Mouse (Mus musculus) cerebellum, adult 2 months (tissue): ENCODE results near the gene Jazf1. TPM values are rescaled to one million over a fixed set of nuclear protein-coding genes. Genes with fewer than 3 reads are reported as not detected.

Experiments
- DNase-seq, 2 experiments: peaks; one replicate each; pipeline ENCODE4 v3.0.0; 2021
- H3K27ac ChIP-seq: fragments of 200-500 bp; 2 replicates; pipeline ENCODE4 v1.5.1; 2012; ENCODE audit warnings: low read length, control low read depth, inconsistent platforms; ENCODE audit not compliant: insufficient read depth
- H3K27me3 ChIP-seq: fragments of 200-500 bp; 2 replicates; pipeline ENCODE4 v1.6.1; 2012; ENCODE audit warnings: inconsistent platforms, mild to moderate bottlenecking, low read length, moderate library complexity; ENCODE audit not compliant: control insufficient read depth, insufficient read depth
- H3K4me1 ChIP-seq: fragments of 200-500 bp; 2 replicates; pipeline ENCODE4 v1.6.1; 2011; ENCODE audit warnings: low read length; ENCODE audit not compliant: control insufficient read depth, insufficient read depth
- H3K4me3 ChIP-seq: fragments of 200-500 bp; replicated peaks from 2 replicates; pipeline ENCODE3; 2011; ENCODE audit warnings: mild to moderate bottlenecking, low read depth, low read length, control low read depth; ENCODE audit not compliant: insufficient read depth
- CTCF ChIP-seq: fragments of 200-500 bp; IDR thresholded peaks from 2 replicates; pipeline ENCODE4 v1.5.1; 2011; ENCODE audit warnings: low read depth, mild to moderate bottlenecking, control low read depth, low read length, moderate library complexity, borderline replicate concordance; ENCODE audit not compliant: insufficient read depth
- POLR2A ChIP-seq: fragments of 200-500 bp; IDR thresholded peaks from 2 replicates; pipeline ENCODE4 v1.6.1; 2011; ENCODE audit warnings: low read length, control low read depth, borderline replicate concordance; ENCODE audit not compliant: insufficient read depth
- WGBS: fragments of 180-500 bp; shearing (Covaris S2); methylation state at CpG from one replicate; pipeline ENCODE4 v1.1.7; 2018; 5-methylcytosine and 5-hydroxymethylcytosine counted together
- polyA plus RNA-seq: library from polyadenylated mRNA; depleted of rRNA; stranded (reverse); fragments of >200 nt; gene quantifications from 2 replicates; pipeline ENCODE4 v1.2.3, GENCODE M21; 2012

Jazf1 gene
- polyA plus RNA-seq, 1 experiment = 11.4 TPM

DNA sequence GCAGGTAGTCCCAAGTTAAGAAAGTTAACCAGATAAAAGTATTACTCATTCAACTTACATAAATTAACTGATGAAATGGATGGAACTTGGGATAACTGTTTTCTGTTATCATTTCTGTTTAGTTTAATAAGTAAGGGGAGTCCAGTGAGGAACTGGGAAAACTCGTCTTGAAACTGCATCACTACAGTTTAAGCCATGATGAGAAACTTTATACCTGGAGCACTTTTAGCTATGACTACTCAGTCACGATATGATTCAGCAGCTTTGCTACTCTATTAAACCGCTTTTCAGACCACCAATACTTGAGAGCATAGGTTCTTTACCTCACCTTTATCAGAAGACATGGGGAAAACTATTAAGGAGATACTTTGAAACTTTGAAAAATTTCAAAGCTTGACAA is 1.5 kb downstream of the Jazf1 start:
- TF ChIP-seq CTCF (no peak), POLR2A (no peak)
- no peak for DNase-seq
- 88% methylated on average over 3 of the region's 3 CpGs for WGBS
- no peak overlapping the region for H3K4me3 ChIP-seq
- H3K4me1 ChIP-seq = no peaks in the 10 kb centered on the region; the same call in 1 of the 2 replicates
- no peaks in the 10 kb centered on the region for H3K27me3 ChIP-seq
- no peak overlapping the region for H3K27ac ChIP-seq

- WGBS = 78% methylated on average over 4 of the region's 4 CpGs
- TF ChIP-seq CTCF = no peak
- no peak for TF ChIP-seq POLR2A
- H3K4me1 ChIP-seq = no peaks in the 10 kb centered on the region; the same call in 1 of the 2 replicates
- no peak overlapping the region for H3K4me3 ChIP-seq
- no peak overlapping the region for H3K27ac ChIP-seq
- no peak for DNase-seq
- H3K27me3 ChIP-seq = no peaks in the 10 kb centered on the region
Observed at GRCm38 (mm10) chr6:53064070-53064469, 4.4 kb downstream of the Jazf1 start.

DNA sequence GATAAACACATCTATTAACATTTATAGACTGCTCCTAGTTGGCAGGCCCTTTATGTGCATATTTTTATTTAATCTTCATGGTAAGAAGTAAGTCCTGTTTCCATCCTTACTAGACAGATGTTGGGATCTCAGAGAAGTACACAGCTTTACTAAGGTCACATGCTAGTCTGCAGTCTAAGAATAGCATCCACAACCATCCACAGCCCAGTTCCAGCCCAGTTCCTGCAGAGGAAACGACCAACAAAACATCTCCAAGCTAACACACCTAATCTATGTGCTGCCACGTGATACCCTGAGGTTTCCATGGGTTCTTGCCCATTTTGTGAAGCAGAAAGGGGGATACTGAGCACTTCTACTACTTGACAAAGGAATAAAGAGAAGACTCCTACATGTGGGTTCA is 13.5 kb downstream of the Jazf1 start:
- Histone ChIP-seq H3K4me1 (no peaks in the 10 kb centered on the region), H3K4me3 (no peak overlapping the region), H3K27ac (no peak overlapping the region), H3K27me3 (no peaks in the 10 kb centered on the region)
- WGBS = 70% methylated on average over 2 of the region's 2 CpGs
- no peak for TF ChIP-seq POLR2A
- no peak for TF ChIP-seq CTCF
- DNase-seq = no peak

GRCm38 (mm10) chr6:53045501-53045900 is 22.9 kb downstream of the Jazf1 start:
- Histone ChIP-seq H3K27ac (no peak overlapping the region), H3K4me3 (no peak overlapping the region), H3K27me3 (no peaks in the 10 kb centered on the region), H3K4me1 (no peaks in the 10 kb centered on the region; the same call in 1 of the 2 replicates)
- no peak for DNase-seq
- WGBS = 90% methylated on average over 2 of the region's 2 CpGs
- no peak for TF ChIP-seq CTCF
- no peak for TF ChIP-seq POLR2A

GRCm38 (mm10) chr6:53038176-53038575 is 30.3 kb downstream of the Jazf1 start:
- H3K27me3 ChIP-seq = no peaks in the 10 kb centered on the region
- no peak overlapping the region for H3K4me3 ChIP-seq
- TF ChIP-seq CTCF (no peak), POLR2A (no peak)
- H3K4me1 ChIP-seq = peaks cover 7% of the 10 kb centered on the region; the same call in 1 of the 2 replicates
- no peak for DNase-seq
- no peak overlapping the region for H3K27ac ChIP-seq
- WGBS = 65% methylated on average over 3 of the region's 3 CpGs

GRCm38 (mm10) chr6:53034362-53035011 is 33.9 kb downstream of the Jazf1 start:
- Histone ChIP-seq H3K27me3 (no peaks in the 10 kb centered on the region), H3K4me1 (no peaks in the 10 kb centered on the region; the same call in 1 of the 2 replicates), H3K27ac (no peak overlapping the region), H3K4me3 (no peak overlapping the region)
- WGBS = 88% methylated on average over 6 of the region's 6 CpGs
- no peak for TF ChIP-seq POLR2A
- TF ChIP-seq CTCF = no peak
- DNase-seq = no peak

DNA sequence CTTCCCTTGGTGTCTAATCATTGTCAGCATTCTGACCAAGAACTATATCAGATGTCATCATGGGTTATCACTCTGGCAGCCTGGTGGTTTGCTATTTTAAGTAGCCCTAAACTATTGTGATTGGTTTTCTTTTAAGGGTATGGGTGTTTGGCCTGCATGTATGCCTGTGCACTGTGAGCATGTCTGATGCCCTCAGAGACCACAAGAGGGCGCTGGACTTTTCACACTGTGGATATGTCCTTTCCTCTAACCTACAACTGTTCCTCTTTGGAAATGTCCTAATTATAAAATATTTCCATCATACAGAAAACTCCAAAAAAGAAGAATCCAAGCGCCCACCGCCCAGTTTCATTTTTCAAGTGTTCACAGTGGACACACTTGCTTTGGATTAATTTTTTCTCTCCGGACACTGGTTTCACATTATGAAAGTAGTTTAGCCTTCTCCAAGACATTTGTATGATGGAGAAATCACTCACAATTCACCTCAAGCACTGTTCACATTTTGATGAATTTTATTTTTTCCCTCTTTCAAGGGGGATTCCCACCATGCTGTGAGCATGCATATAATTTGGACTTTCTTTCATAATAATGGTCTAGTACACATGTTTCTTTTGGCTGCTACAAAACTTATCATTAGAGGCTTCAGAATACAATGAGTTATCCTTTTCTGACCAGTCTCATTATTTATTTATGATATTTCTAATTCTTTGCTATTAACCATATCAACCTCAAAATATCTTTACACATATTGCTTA is 35.5 kb downstream of the Jazf1 start:
- DNase-seq = no peak
- Histone ChIP-seq H3K4me1 (no peaks in the 10 kb centered on the region), H3K27me3 (no peaks in the 10 kb centered on the region), H3K27ac (no peak overlapping the region), H3K4me3 (no peak overlapping the region)
- TF ChIP-seq POLR2A (no peak), CTCF (peak; percentile 35; the same call in 1 of the 2 replicates)
- WGBS = 72% methylated on average over 4 of the region's 4 CpGs

- no peak for DNase-seq
- 91% methylated on average over 2 of the region's 2 CpGs for WGBS
Observed at GRCm38 (mm10) chr6:53022069-53022468, 46.4 kb downstream of the Jazf1 start.

More at GRCm38 (mm10) chr6:53022069-53022468, 46.4 kb downstream of the Jazf1 start:
- H3K4me3 ChIP-seq = no peak overlapping the region
- no peaks in the 10 kb centered on the region for H3K4me1 ChIP-seq
- H3K27ac ChIP-seq = no peak overlapping the region
- no peaks in the 10 kb centered on the region for H3K27me3 ChIP-seq
- TF ChIP-seq POLR2A (no peak), CTCF (no peak)
